11 mouse cellular contexts compared by ENCODE assay signal in genomic region chr17:50545274-50545673, GRCm38 (mm10). TPM values are rescaled to one million over a fixed set of nuclear protein-coding genes. Genes with fewer than 3 reads are reported as not detected.
DNase-seq lines count a peak whose midpoint lies in the region; ATAC-seq lines count a peak whose summit lies in the region.
"Had no signal": no experiment of that assay in that cellular context is flagged by ENCODE, and none has a peak within 500 bp of the region (broad histone marks: within the 10 kb centered on the region; RNA-seq: fewer than 3 reads in every experiment).

No protein-coding gene starts in this region.

- peak; percentile 98 for ATAC-seq in intestine, embryonic 15.5 days
- ATAC-seq in hindbrain, embryonic 12.5 days (ENCODE audit: low FRiP score), result no peak

- peak overlapping the region; percentile 80 for H3K27ac ChIP-seq in intestine, embryonic 15.5 days
- no peak overlapping the region for H3K27ac ChIP-seq in hindbrain, embryonic 12.5 days
- H3K27ac ChIP-seq: hindbrain, embryonic 13.5 days had no signal

- H3K9me3 ChIP-seq in intestine, embryonic 15.5 days, result no peaks in the 10 kb centered on the region
- peaks cover 5% of the 10 kb centered on the region; the same call in 1 of the 2 replicates for H3K9me3 ChIP-seq in hindbrain, embryonic 12.5 days (replicated peaks)

- no peak overlapping the region for H3K4me3 ChIP-seq in intestine, embryonic 15.5 days (replicated peaks)
- no peak overlapping the region for H3K4me3 ChIP-seq in hindbrain, embryonic 12.5 days
- H3K4me3 ChIP-seq: hindbrain, embryonic 13.5 days; megakaryocyte, embryonic 14.5 days had no signal

- peak; percentile 8 for DNase-seq in kidney, adult 11 months
- DNase-seq in kidney, postnatal 10 days, result no peak
- DNase-seq in cerebellum, adult 11 months, result peak; percentile 29
- peak; percentile 36 for DNase-seq in naive thymus-derived CD4-positive, alpha-beta T cell, adult 2 months (ENCODE audit: low read depth)
- no peak for DNase-seq in left cerebral cortex, postnatal 4 days
- DNase-seq in gastrocnemius, postnatal 4 days (ENCODE audit: low spot score in 2 of 2), result no peak
- DNase-seq: heart, adult 18-20 months had no signal

- intact Hi-C loops in left cerebral cortex, postnatal 4 days (cut with DNase I), result no loop called here

- no peaks in the 10 kb centered on the region for H3K4me1 ChIP-seq in intestine, embryonic 15.5 days (replicated peaks)
- H3K4me1 ChIP-seq in hindbrain, embryonic 12.5 days, result no peaks in the 10 kb centered on the region
- H3K4me1 ChIP-seq: hindbrain, embryonic 13.5 days; megakaryocyte, embryonic 14.5 days had no signal

- peak overlapping the region; percentile 26; the same call in 1 of the 2 replicates for H3K4me2 ChIP-seq in intestine, embryonic 15.5 days (replicated peaks)
- no peak overlapping the region for H3K4me2 ChIP-seq in hindbrain, embryonic 12.5 days (replicated peaks)
- H3K4me2 ChIP-seq: hindbrain, embryonic 13.5 days had no signal

- H3K27me3 ChIP-seq in intestine, embryonic 15.5 days (replicated peaks), result no peaks in the 10 kb centered on the region
- no peaks in the 10 kb centered on the region for H3K27me3 ChIP-seq in hindbrain, embryonic 12.5 days
- H3K27me3 ChIP-seq: hindbrain, embryonic 13.5 days; megakaryocyte, embryonic 14.5 days had no signal

- no peaks in the 10 kb centered on the region for H3K36me3 ChIP-seq in intestine, embryonic 15.5 days
- H3K36me3 ChIP-seq in hindbrain, embryonic 12.5 days, result no peaks in the 10 kb centered on the region

- 43% methylated on average over 6 of the region's 6 CpGs for WGBS in intestine, embryonic 15.5 days
- WGBS in hindbrain, embryonic 12.5 days, result 81% methylated on average over 6 of the region's 6 CpGs

- no peak overlapping the region for H3K9ac ChIP-seq in intestine, embryonic 15.5 days
- no peak overlapping the region for H3K9ac ChIP-seq in hindbrain, embryonic 12.5 days
- H3K9ac ChIP-seq: hindbrain, embryonic 13.5 days had no signal

RNA-seq across cellular contexts. Expression of gene Plcl2, which starts 36.1 kb away (rescaled TPM):
- polyA plus RNA-seq in intestine, embryonic 15.5 days (2015; fragmentation: Nextera tagmentation; extraction: Ambion mirVana), result 4.7 and 4.9 TPM in 2 replicates
- 10 to 100 TPM; 51.2 to 52.0 TPM for total RNA-seq in left cerebral cortex, postnatal 4 days (2021)
- 9.2 and 10.0 TPM in 2 replicates for polyA plus RNA-seq in hindbrain, embryonic 12.5 days (2016; fragmentation: Nextera tagmentation; extraction: Ambion mirVana)
- total RNA-seq in gastrocnemius, postnatal 4 days (2021), result 10 to 100 TPM; 32.9 to 34.0 TPM

Comparison
In these comparisons a context has a peak if more than half of its experiments do, and no peak if none do; other contexts are left out.
1. DNase-seq: peak in kidney, adult 11 months (single experiment), cerebellum, adult 11 months (single experiment) and naive thymus-derived CD4-positive, alpha-beta T cell, adult 2 months (single experiment); none in kidney, postnatal 10 days (single experiment), left cerebral cortex, postnatal 4 days (single experiment) and gastrocnemius, postnatal 4 days (0 of 2).